In the genomic region with DNA sequence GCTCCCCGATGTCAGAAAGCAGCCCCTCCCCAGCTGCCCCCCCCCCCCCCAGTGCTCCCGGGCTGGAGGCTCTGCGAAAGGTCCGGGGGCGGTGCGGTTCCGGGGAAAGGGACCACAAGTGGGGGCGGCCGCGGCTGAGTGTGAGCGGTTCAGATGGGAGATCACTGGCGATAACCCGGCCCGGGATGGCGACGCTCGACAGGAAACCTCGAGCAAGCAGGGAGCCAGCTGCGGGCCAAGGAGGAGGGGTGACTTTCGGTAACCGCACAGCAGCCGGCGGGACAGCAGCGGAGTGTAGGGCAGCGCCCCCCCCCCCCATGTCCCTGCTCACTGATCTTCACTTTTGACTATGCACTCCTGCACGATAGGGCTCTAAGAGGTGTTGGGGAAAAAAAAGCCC, we compare ENCODE assay signal across 8 mouse cellular contexts. TPM values are rescaled to one million over a fixed set of nuclear protein-coding genes. Genes with fewer than 3 reads are reported as not detected.
DNase-seq lines count a peak whose midpoint lies in the region; ATAC-seq and TF ChIP-seq lines count a peak whose summit lies in the region.

No protein-coding gene starts in this region.

- DNase-seq in cerebellum, adult 2 months = no peak
- no peak for DNase-seq in cerebellum, adult 11-12 months
- DNase-seq in Patski (ENCODE audit: low read depth, low spot score) = no peak
- DNase-seq in forebrain, postnatal 0 days = no peak
- DNase-seq in limb, embryonic 11.5 days (ENCODE audit: low spot score) = peak; percentile 58
- peak; percentile 51 for DNase-seq in midbrain, embryonic 10.5 days (ENCODE audit: low spot score)
- peak; percentile 76 to 86 for DNase-seq in thymus, adult 18-20 months
- no peak for DNase-seq in left cerebral cortex, postnatal 14 days (ENCODE audit: low spot score in 2 of 2)

- no peak for TF ChIP-seq POLR2A in cerebellum, adult 2 months (IDR thresholded peaks at IDR 0.05; ENCODE audit: borderline replicate concordance, insufficient read depth, low read length)

- H3K9ac ChIP-seq in forebrain, postnatal 0 days = peak overlapping the region; percentile 58
- peak overlapping the region; percentile 40; the same call in 1 of the 2 replicates for H3K9ac ChIP-seq in limb, embryonic 11.5 days (ENCODE audit: low read length)

- CTCF ChIA-PET in Patski (lab: Charles Lee) = no interaction called here

- WGBS in cerebellum, adult 2 months = under 1% methylated on average over 26 of the region's 26 CpGs
- 3% methylated on average over 26 of the region's 26 CpGs for WGBS in forebrain, postnatal 0 days
- 0% methylated on average over 24 of the region's 26 CpGs for WGBS in limb, embryonic 11.5 days
- WGBS in midbrain, embryonic 10.5 days = under 1% methylated on average over 25 of the region's 26 CpGs

- in situ Hi-C loops in Patski (cut with MboI; ENCODE audit: low pct_unique_long_range_greater_than_20kb) = no loop called here

- H3K4me1 ChIP-seq in cerebellum, adult 2 months (ENCODE audit: control insufficient read depth, insufficient read depth, low read length) = peaks cover 4% of the 10 kb centered on the region; the same call in 1 of the 2 replicates
- H3K4me1 ChIP-seq in forebrain, postnatal 0 days (ENCODE audit: insufficient read depth) = peaks cover 12% of the 10 kb centered on the region
- peaks cover 10% of the 10 kb centered on the region for H3K4me1 ChIP-seq in limb, embryonic 11.5 days (ENCODE audit: control insufficient read depth, insufficient read depth, low read length)
- H3K4me1 ChIP-seq in midbrain, embryonic 10.5 days = peaks cover 53% of the 10 kb centered on the region

- no peak overlapping the region for H3K27ac ChIP-seq in cerebellum, adult 2 months (ENCODE audit: insufficient read depth, low read length)
- no peak overlapping the region for H3K27ac ChIP-seq in forebrain, postnatal 0 days (ENCODE audit: low read depth, low read length)
- no peak overlapping the region for H3K27ac ChIP-seq in limb, embryonic 11.5 days (replicated peaks; ENCODE audit: low read depth, low read length)
- peak overlapping the region; percentile 83 for H3K27ac ChIP-seq in midbrain, embryonic 10.5 days (replicated peaks)

- H3K4me3 ChIP-seq in cerebellum, adult 2 months (replicated peaks; ENCODE audit: insufficient read depth, low read depth, low read length) = peak overlapping the region; percentile 38
- H3K4me3 ChIP-seq in forebrain, postnatal 0 days (ENCODE audit: low read depth, low read length) = peak overlapping the region; percentile 48
- H3K4me3 ChIP-seq in limb, embryonic 11.5 days (ENCODE audit: low read depth, low read length) = peak overlapping the region; percentile 46
- H3K4me3 ChIP-seq in midbrain, embryonic 10.5 days = peak overlapping the region; percentile 68

- TF ChIP-seq CTCF in cerebellum, adult 2 months (IDR thresholded peaks at IDR 0.05; ENCODE audit: borderline replicate concordance, insufficient read depth, low read depth, low read length) = no peak
- no peak for TF ChIP-seq CTCF in Patski (IDR thresholded peaks at IDR 0.05)
- no peak for TF ChIP-seq CTCF in forebrain, postnatal 0 days (IDR thresholded peaks at IDR 0.05; ENCODE audit: low read depth)

- peak overlapping the region; percentile 100 for H3K4me2 ChIP-seq in forebrain, postnatal 0 days (ENCODE audit: low read depth)
- peak overlapping the region; percentile 98 for H3K4me2 ChIP-seq in limb, embryonic 11.5 days (ENCODE audit: low read depth, severe bottlenecking)

- no peaks in the 10 kb centered on the region for H3K36me3 ChIP-seq in forebrain, postnatal 0 days (ENCODE audit: insufficient read depth)
- no peaks in the 10 kb centered on the region for H3K36me3 ChIP-seq in limb, embryonic 11.5 days (ENCODE audit: control insufficient read depth, insufficient read depth, low read length)
- H3K36me3 ChIP-seq in midbrain, embryonic 10.5 days = no peaks in the 10 kb centered on the region

- peak; percentile 61 for ATAC-seq in Patski
- ATAC-seq in forebrain, postnatal 0 days = peak; percentile 23; the same call in 1 of the 2 replicates
- ATAC-seq in limb, embryonic 11.5 days (ENCODE audit: insufficient number of reproducible peaks, low FRiP score, low TSS enrichment, low read depth) = no peak

- H3K27me3 ChIP-seq in cerebellum, adult 2 months (ENCODE audit: control insufficient read depth, insufficient read depth, low read length) = peaks cover 3% of the 10 kb centered on the region; the same call in 1 of the 2 replicates
- no peaks in the 10 kb centered on the region for H3K27me3 ChIP-seq in Patski
- H3K27me3 ChIP-seq in forebrain, postnatal 0 days (ENCODE audit: insufficient read depth, low read length) = no peaks in the 10 kb centered on the region; the same call in none of the 2 replicates
- H3K27me3 ChIP-seq in limb, embryonic 11.5 days (ENCODE audit: control insufficient read depth, insufficient read depth, low read length) = peaks cover 12% of the 10 kb centered on the region
- peaks cover 81% of the 10 kb centered on the region for H3K27me3 ChIP-seq in midbrain, embryonic 10.5 days (ENCODE audit: low read depth, poor library complexity, severe bottlenecking)

- POLR2A ChIA-PET in Patski (lab: Charles Lee) = no interaction called here

- intact Hi-C loops in left cerebral cortex, postnatal 14 days (cut with DNase I) = no loop called here

- no peaks in the 10 kb centered on the region for H3K9me3 ChIP-seq in forebrain, postnatal 0 days (ENCODE audit: low read length)
- no peaks in the 10 kb centered on the region for H3K9me3 ChIP-seq in limb, embryonic 11.5 days (ENCODE audit: control insufficient read depth, low read length)
- no peaks in the 10 kb centered on the region for H3K9me3 ChIP-seq in midbrain, embryonic 10.5 days (replicated peaks)

RNA-seq across cellular contexts. Expression of a gene that starts 56.5 kb away (rescaled TPM):
- polyA plus RNA-seq in cerebellum, adult 2 months (2012; rRNA removed) = 0.24 and 0.29 TPM in 2 replicates
- polyA plus RNA-seq in Patski (2021) = 1.6 TPM
- 0.14 TPM in 1 of 2 replicates, not detected in the other for total RNA-seq in forebrain, postnatal 0 days (2014; rRNA removed)
- polyA plus RNA-seq in forebrain, postnatal 0 days (2015; fragmentation: Nextera tagmentation; extraction: Ambion mirVana) = 0.28 and 0.67 TPM in 2 replicates
- polyA plus RNA-seq in limb, embryonic 11.5 days (2014; fragmentation: Nextera tagmentation; extraction: Ambion mirVana) = 1.2 and 1.6 TPM in 2 replicates
- 1.6 and 2.7 TPM in 2 replicates for polyA plus RNA-seq in midbrain, embryonic 10.5 days (2016; fragmentation: Nextera tagmentation; extraction: Ambion mirVana)
- not detected for total RNA-seq in left cerebral cortex, postnatal 14 days (2021)

Comparison
In these comparisons a context has a peak if more than half of its experiments do, and no peak if none do; other contexts are left out.
1. DNase-seq: peak in limb, embryonic 11.5 days (single experiment), midbrain, embryonic 10.5 days (single experiment) and thymus, adult 18-20 months (2 of 2); none in cerebellum, adult 2 months (0 of 2), cerebellum, adult 11-12 months (single experiment), Patski (single experiment), forebrain, postnatal 0 days (single experiment) and left cerebral cortex, postnatal 14 days (0 of 2).
2. Peak in every context shown above with its lines, with median percentiles within 50 percentile points of each other: H3K4me3 ChIP-seq.